Mouse (Mus musculus): ENCODE measurements around the gene Tardbp. TPM values are rescaled to one million over a fixed set of nuclear protein-coding genes. Genes with fewer than 3 reads are reported as not detected.

Tardbp gene
- polyA plus RNA-seq, 1 experiment, result 433 TPM

- Histone ChIP-seq H3K4me1 (ENCODE audit: control insufficient read depth, insufficient read depth, low read length) (peaks cover 4% of the 10 kb centered on the region), H3K4me3 (ENCODE audit: insufficient read depth, low read depth, low read length) (0 out of 2 replicates have a peak within 1 kb of the TSS, but pooled peaks have one; percentile 2), H3K27ac (ENCODE audit: insufficient read depth, low read depth, low read length) (no peak within 1 kb of the TSS)
- 64% methylated on average over 15 of the region's 15 CpGs for WGBS
- TF ChIP-seq CTCF (IDR thresholded peaks at IDR 0.05; ENCODE audit: insufficient read depth, low read depth, low read length), result no peak
- no peak for TF ChIP-seq POLR2A (IDR thresholded peaks at IDR 0.05; ENCODE audit: insufficient read depth, low read depth, low read length)
These were observed 16.7 kb upstream of the Tardbp start, which contains the start of gene Gm572 for GRCm38 (mm10) chr4:148643291-148644156. Gm572 (plus strand) TSS chr4:148643317.

- Histone ChIP-seq H3K4me1 (ENCODE audit: control insufficient read depth, insufficient read depth, low read length) (peaks cover 4% of the 10 kb centered on the region), H3K27ac (ENCODE audit: insufficient read depth, low read depth, low read length) (no peak overlapping the region), H3K4me3 (ENCODE audit: insufficient read depth, low read depth, low read length) (no peak overlapping the region)
- 82% methylated on average over 5 of the region's 5 CpGs for WGBS
- TF ChIP-seq CTCF (IDR thresholded peaks at IDR 0.05; ENCODE audit: insufficient read depth, low read depth, low read length), result no peak
- TF ChIP-seq POLR2A (IDR thresholded peaks at IDR 0.05; ENCODE audit: insufficient read depth, low read depth, low read length), result no peak
These were observed 14.3 kb upstream of the Tardbp start for GRCm38 (mm10) chr4:148641121-148641520.

- Histone ChIP-seq H3K27ac (ENCODE audit: insufficient read depth, low read depth, low read length) (no peak overlapping the region), H3K4me3 (ENCODE audit: insufficient read depth, low read depth, low read length) (no peak overlapping the region), H3K4me1 (ENCODE audit: control insufficient read depth, insufficient read depth, low read length) (peaks cover 4% of the 10 kb centered on the region)
- WGBS, result 95% methylated on average over 2 of the region's 2 CpGs
- TF ChIP-seq POLR2A (IDR thresholded peaks at IDR 0.05; ENCODE audit: insufficient read depth, low read depth, low read length), result no peak
- no peak for TF ChIP-seq CTCF (IDR thresholded peaks at IDR 0.05; ENCODE audit: insufficient read depth, low read depth, low read length)
These were observed 12.6 kb upstream of the Tardbp start for GRCm38 (mm10) chr4:148639455-148639854.

- Histone ChIP-seq H3K4me3 (ENCODE audit: insufficient read depth, low read depth, low read length) (no peak overlapping the region), H3K27ac (ENCODE audit: insufficient read depth, low read depth, low read length) (no peak overlapping the region), H3K4me1 (ENCODE audit: control insufficient read depth, insufficient read depth, low read length) (no peaks in the 10 kb centered on the region)
- WGBS, result 41% methylated on average over 9 of the region's 9 CpGs
- no peak for TF ChIP-seq CTCF (IDR thresholded peaks at IDR 0.05; ENCODE audit: insufficient read depth, low read depth, low read length)
- no peak for TF ChIP-seq POLR2A (IDR thresholded peaks at IDR 0.05; ENCODE audit: insufficient read depth, low read depth, low read length)
These were observed 11.5 kb upstream of the Tardbp start for GRCm38 (mm10) chr4:148638302-148638701.

GRCm38 (mm10) chr4:148635309-148635708 is 8.5 kb upstream of the Tardbp start:
- Histone ChIP-seq H3K27ac (ENCODE audit: insufficient read depth, low read depth, low read length) (no peak overlapping the region), H3K4me3 (ENCODE audit: insufficient read depth, low read depth, low read length) (no peak overlapping the region), H3K4me1 (ENCODE audit: control insufficient read depth, insufficient read depth, low read length) (no peaks in the 10 kb centered on the region)
- TF ChIP-seq POLR2A (IDR thresholded peaks at IDR 0.05; ENCODE audit: insufficient read depth, low read depth, low read length) (no peak), CTCF (IDR thresholded peaks at IDR 0.05; ENCODE audit: insufficient read depth, low read depth, low read length) (no peak)
- 83% methylated on average over 2 of the region's 2 CpGs for WGBS

- no peaks in the 10 kb centered on the region for H3K4me1 ChIP-seq (ENCODE audit: control insufficient read depth, insufficient read depth, low read length)
- WGBS, result 80% methylated on average over 2 of the region's 2 CpGs
- no peak overlapping the region for H3K4me3 ChIP-seq (ENCODE audit: insufficient read depth, low read depth, low read length)
- TF ChIP-seq CTCF (IDR thresholded peaks at IDR 0.05; ENCODE audit: insufficient read depth, low read depth, low read length) (no peak), POLR2A (IDR thresholded peaks at IDR 0.05; ENCODE audit: insufficient read depth, low read depth, low read length) (no peak)
- H3K27ac ChIP-seq (ENCODE audit: insufficient read depth, low read depth, low read length), result no peak overlapping the region
These were observed 6.7 kb upstream of the Tardbp start for GRCm38 (mm10) chr4:148633395-148634061.

GRCm38 (mm10) chr4:148632013-148632692 is 5.3 kb upstream of the Tardbp start:
- Histone ChIP-seq H3K4me3 (ENCODE audit: insufficient read depth, low read depth, low read length) (no peak overlapping the region), H3K4me1 (ENCODE audit: control insufficient read depth, insufficient read depth, low read length) (no peaks in the 10 kb centered on the region), H3K27ac (ENCODE audit: insufficient read depth, low read depth, low read length) (no peak overlapping the region)
- WGBS, result 81% methylated on average over 3 of the region's 3 CpGs
- TF ChIP-seq CTCF (IDR thresholded peaks at IDR 0.05; ENCODE audit: insufficient read depth, low read depth, low read length), result no peak
- no peak for TF ChIP-seq POLR2A (IDR thresholded peaks at IDR 0.05; ENCODE audit: insufficient read depth, low read depth, low read length)

GRCm38 (mm10) chr4:148627246-148627645 is 427 bp upstream of the Tardbp start:
- no peak for TF ChIP-seq CTCF (IDR thresholded peaks at IDR 0.05; ENCODE audit: insufficient read depth, low read depth, low read length)
- 65% methylated on average over 3 of the region's 3 CpGs for whole genome bisulfite sequencing
- H3K27ac ChIP-seq (ENCODE audit: insufficient read depth, low read depth, low read length), result no peak overlapping the region
- no peak overlapping the region for H3K4me3 ChIP-seq (ENCODE audit: insufficient read depth, low read depth, low read length)
- H3K4me1 ChIP-seq (ENCODE audit: control insufficient read depth, insufficient read depth, low read length), result peaks cover 11% of the 10 kb centered on the region; the same call in 1 of the 2 replicates
